Mouse (Mus musculus) urinary bladder, postnatal 14 days (tissue): ENCODE data around the gene Arid5b.

ENCODE experiments used
- DNase-seq: peaks from one replicate; pipeline ENCODE4 v3.0.0; 2021; ENCODE audit warnings: low spot score

Arid5b gene

DNA sequence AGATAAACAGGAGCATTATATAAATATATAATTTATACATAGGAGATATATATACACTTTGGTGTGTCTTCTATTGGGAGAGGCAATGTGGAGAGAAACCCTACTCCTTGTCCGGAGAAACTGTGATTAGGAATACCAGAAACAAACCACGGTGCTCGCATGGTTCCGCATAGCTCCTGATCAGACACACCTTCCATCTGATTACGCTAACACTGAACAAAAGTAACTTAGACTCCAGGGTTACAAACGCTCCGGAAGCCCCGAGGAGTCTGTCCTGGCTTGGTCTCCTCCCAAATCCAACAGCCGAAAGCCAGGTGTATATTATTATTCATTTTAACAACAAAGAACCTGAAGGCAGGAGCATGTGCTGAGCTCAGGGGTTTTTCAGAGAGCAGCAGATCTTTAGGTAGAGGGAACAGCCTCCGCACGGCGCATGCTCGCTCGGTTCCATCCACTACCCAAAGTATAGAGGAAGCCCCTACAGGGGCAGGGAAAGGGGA, 41.5 kb downstream of the Arid5b start:
- no peak for DNase-seq

- DNase-seq: no peak
Measured at GRCm38 (mm10) chr10:68231385-68232182, 47.0 kb downstream of the Arid5b start.

DNA sequence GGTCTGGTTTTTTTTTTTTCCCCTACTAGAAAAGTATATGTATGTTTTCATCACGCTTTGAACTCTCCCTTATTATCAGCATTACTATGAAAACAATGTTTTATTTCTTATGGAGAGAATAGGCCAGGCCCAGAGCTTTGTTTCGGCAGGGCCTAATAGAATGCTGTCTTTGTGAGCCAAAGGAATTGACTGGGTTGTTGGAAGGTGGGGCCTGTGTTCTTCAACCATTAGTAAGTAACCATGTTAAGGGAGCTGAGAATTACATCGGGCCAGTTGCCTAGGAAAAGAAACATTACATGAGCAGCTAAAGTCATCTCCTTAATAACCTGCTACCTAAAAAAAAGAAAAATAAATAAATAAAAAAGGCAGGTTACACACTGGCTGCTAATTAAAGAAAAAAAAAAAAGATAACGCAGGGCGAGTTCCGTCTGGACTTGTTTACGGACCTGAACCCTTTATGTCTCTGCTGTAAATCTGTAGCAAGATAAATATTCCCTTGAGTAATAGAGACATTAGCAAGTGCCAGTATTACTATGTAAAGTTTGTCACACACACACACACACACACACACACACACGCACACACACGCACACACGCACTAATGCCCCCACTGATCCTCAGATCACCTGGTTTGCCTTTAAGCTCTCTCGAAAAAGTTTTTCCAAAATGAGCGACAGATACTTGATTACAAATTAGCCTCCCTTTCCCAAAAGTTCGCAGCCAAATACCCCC, 47.7 kb downstream of the Arid5b start:
- no peak for DNase-seq

- no peak for DNase-seq
Measured at GRCm38 (mm10) chr10:68229640-68230565, 48.6 kb downstream of the Arid5b start.

DNA sequence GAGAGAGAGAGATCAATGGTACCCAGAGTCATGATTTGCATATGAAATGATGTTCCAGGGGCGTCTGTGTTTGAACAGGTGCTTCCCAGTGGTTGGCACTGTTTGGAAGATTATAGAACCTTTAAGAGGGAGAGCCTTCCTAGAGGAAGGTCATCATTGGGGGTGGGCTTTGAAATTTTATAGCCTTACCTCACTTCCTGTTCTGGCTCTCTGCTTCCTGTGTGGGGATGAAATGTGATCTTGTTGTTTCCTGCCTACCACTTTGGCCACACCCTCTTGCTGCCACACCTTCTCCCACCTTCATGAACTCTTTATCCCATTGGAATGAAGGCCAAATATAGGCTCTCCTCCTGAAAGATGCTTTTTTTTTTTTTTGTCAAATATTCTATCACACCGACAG, 55.9 kb downstream of the Arid5b start:
- DNase-seq: no peak

DNA sequence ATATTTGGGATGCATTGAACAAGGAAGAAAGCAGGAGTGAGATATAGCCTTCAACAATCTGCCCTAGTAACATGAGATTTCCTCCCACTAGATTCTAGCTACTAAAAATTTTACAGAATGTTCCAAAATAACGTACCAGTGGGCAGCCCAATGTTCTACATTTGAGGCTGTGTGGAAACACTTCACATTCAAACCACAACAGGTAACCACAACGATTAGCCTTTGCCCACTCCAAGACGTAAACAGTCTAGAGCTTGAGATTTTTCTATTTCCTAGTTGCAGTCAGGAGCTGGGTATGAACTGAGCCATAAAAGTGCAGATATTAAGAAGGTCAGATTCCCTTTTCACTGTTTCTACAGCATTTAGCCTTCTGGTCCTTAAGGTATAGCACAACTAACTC, 56.5 kb downstream of the Arid5b start:
- no peak for DNase-seq

DNA sequence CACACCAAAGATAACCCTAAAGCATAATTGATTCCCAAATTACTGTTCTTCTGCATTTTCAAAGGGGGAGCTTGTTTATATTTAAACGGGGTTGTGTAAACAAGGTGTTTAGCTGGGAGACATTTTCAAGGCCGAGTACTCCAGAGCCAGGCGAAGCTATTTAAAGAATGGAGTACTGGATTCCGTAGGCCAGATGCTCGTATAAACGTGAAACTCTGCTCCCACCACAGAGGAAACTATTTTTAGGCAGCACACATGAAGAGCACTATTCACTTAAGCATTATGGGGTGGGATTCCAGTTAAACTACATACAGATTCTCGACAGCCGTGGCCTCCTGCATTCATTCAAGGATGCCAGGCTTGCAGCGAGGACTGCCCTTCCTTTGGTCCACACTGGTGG, 59.2 kb downstream of the Arid5b start:
- DNase-seq: no peak

GRCm38 (mm10) chr10:68218678-68219077, 59.9 kb downstream of the Arid5b start:
- no peak for DNase-seq

DNA sequence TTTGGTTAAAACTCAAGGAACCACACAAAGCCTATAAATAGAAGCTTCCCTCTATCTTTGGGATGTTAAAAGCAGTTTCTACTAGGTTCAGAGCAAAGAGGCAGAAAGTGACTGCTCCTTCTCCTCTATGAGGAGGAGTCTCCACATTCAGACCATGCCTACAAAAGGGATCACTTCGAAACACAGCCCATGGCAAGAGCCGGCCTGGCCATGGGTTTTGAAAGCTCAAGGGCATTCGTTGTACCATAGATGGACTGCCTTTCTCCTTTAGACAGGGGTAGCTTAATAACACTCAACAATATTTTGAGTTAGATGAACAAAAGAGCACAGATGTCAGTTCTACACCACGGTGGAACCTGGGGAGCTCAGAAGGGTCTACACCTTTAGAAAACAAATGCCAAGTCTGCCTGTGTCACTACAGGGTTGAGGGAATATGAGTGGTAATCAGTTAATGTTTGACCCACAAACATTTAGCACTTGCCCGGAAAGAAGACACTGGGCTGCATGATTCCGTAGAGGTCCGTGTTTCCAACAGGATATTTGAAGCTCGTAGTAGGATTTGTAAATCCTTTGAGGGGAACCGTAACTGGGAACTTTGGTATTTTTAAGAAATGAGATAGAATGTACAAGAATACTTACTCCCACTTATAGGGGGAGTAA, 63.6 kb downstream of the Arid5b start:
- no peak for DNase-seq

GRCm38 (mm10) chr10:68212061-68212915, 66.3 kb downstream of the Arid5b start:
- peak; percentile 64 for DNase-seq

GRCm38 (mm10) chr10:68211514-68211913, 67.0 kb downstream of the Arid5b start:
- no peak for DNase-seq

DNA sequence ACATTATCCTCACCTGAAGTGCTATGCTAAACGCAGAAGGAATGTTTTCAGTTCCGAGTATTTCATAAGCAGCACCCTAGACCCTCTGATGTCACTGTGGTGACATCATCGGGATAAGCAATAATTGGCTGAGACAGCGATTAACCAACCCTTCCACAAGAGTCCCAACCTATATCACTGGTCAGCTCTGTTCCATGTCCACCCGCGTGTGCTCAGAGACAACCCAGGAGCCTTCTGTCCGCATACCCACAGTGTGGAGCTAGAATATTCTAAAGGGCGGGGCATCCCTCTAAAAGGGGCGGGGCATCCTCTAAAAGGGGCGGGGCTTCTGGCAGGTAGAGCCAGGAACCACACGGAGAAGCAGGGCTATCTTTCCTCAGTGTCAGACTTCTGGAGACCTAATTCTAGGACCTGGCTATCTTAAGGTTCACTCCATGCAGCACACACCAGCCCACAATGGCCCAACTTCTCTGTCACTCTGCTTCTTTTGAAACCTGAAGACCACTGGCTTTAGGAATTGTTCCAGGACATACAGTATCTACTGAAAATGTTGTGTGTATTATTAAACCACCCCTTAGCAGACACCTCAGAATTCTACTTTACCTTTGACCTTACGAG, 68.4 kb downstream of the Arid5b start:
- no peak for DNase-seq

- DNase-seq: no peak
Measured at GRCm38 (mm10) chr10:68208670-68209065, 69.9 kb downstream of the Arid5b start.

- peak; percentile 35 for DNase-seq
Measured at GRCm38 (mm10) chr10:68207803-68208669, 70.5 kb downstream of the Arid5b start.

- DNase-seq: no peak
Measured at GRCm38 (mm10) chr10:68204391-68204790, 74.1 kb downstream of the Arid5b start.

GRCm38 (mm10) chr10:68203860-68204259, 74.7 kb downstream of the Arid5b start:
- DNase-seq: no peak

DNA sequence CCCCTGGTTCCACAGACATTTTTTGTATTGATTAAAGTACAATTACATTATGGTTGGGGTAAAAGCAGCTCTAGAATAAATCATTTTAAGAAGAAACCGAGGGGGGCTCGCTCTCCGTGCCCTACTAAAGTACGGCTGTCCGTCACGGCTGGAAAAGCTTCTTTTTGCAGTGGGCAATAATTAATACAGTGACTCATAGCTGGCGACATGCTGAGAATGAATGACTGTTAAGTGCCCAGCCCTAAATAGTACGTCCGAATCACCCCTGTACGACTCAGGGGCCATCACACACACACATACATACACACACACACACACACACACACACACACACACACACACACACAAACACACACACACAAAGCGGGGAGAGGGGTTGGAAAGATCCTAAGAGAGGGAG, 75.2 kb downstream of the Arid5b start:
- DNase-seq: no peak

DNA sequence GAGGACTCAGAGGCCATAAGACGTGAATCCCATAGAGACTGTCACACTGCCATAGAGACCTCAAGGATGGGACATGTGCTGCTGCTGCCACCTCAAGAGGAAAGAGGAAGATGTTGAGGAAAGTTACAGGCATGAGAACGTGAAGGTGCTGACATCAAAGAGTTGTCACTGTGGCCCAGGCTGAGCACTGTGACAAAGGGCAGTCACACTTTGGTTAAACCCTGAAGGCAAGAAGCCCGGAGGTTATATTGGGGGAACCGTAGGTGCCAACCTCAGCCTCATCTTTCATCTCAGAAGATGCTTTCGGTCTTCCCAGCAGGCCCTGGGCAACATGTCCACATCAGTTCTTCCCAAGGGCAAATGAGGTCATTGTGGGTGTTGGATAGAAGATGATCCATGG, 79.1 kb downstream of the Arid5b start:
- DNase-seq: no peak

DNA sequence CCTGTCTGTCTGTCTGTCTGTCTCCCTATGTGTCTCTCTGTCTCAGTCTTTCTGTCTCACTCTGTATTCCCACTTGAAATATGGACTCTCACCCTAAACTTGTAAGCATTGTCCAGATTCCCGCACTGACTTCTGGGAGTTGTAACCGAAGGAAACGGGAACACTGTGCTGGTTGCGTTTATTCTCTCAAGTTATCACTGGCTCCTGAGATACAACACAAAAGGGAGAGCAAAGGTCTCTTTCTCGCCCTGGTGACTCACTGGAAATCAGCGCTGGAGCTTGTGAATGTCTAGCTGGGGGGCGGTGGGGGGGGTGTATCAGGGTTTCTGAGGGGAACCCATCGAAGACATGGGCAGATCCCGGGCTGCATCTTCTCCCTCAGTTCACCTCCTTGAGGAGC, 82.2 kb downstream of the Arid5b start:
- DNase-seq: no peak
